Mouse (Mus musculus) frontal cortex, adult (tissue): ENCODE data around the gene Ccdc96.

Experiments used
- ATAC-seq: cut with Nextera tagmentation; 2 replicates; pipeline ENCODE4 v1.9.2; 2017; ENCODE audit warnings: mild to moderate bottlenecking, moderate library complexity, mixed read lengths; ENCODE audit not compliant: low TSS enrichment

Gene Ccdc96

DNA sequence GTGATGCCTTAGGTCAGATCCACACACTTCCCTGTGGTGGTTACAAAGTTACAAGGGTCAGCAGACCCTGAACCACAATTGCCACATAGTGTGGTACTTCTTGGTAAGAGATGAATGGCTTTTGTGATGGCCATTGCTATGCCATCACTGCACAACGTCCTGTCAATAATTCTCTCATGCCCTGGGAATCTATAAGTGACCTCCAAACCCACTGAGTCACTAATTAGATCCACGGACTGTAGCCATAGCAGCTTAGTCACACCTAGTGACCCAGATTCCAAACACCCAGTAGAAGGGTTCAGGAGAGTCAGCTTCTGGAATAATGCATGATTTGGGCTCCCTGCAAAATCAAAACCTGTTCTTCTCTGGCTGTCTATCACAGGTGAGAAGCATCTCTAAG lies 40.8 kb downstream of the Ccdc96 start:
- ATAC-seq: no peak

DNA sequence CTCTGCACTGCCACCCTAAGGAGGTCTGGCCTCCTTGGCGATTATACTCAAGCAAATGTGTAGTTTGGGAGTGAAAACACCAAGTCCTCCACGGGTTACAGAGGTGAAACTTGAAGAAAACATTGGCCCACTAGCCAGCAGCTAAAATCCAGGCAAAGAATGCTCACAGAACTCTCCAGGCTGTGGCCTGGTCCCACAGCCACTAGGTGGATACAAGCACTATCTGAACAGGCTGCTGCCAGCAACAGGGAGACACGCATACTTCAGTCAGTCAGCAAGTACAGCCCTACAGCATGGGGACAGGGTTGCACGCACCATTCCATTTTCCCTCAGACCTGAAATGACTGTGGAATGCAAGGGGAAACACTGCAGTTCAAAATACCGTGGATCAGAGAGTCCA lies 41.9 kb downstream of the Ccdc96 start:
- no peak for ATAC-seq

DNA sequence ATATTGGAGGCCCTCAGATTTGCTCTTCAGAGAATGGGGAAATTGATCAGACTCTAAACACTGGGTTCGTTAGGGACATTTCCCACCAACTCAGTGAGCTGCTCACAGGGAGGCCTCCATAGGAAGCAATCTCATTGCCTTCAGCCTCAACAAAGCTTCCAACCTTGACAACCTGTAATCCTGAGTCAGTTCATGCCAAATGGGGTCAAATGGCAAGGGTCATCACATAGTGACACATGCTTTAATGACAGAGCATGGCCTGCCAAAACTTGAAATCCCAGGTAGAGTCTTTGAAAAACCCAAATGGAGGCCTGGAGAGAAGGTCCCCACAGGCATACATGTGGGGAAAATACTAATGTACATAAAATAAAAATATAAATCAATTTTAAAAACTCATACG lies 42.5 kb downstream of the Ccdc96 start:
- ATAC-seq: no peak

DNA sequence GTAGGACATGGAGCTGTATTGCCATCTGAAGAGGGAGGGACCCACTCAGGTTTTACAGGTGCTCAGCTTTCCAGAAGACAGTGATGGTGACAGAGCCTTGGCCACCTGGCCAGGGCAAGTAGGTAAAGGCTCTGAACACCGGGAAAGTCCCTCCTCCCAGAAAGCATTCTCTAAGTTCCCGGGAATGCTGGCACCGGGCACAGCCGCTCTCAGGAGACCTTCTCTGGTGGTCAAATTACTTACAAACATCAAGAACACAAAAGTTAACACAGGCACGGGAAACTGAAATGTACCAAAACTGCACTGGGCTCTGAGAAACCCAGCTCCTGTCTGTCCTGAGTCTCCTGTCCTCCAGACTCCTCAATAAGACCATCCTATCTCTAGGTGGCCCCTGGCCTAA lies 45.3 kb downstream of the Ccdc96 start:
- no peak; the same call in 1 of the 2 replicates for ATAC-seq

DNA sequence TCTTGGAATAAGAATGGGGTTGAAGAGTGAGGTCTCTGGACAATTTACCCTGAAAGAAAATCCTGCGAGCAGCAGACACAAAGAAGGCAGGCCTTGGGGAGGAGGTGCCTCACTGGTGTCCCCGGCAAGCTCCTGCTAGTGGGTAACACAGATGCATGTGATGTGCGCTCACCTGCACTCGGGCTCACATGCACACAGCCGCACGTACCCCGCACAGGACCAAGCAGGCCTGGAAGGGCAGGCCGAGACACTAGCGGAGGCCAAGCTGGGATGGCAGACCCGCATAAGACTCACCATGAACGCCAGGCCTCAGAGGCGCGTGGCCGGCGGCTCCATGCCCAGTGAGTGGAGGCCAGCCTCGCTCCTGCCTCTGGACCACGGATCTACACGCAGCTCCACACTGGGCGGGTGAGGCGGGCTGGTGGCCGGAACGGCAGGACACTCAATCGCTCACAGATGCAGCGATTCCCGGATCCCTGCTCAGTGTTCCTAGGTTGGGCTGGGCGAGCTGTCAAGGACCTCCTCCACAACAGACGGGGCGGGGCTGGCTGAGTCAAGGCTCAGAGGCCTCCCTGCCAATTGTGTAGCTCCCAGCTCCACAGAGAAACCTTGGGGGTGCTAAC lies 45.9 kb downstream of the Ccdc96 start:
- ATAC-seq: peak; percentile 89

DNA sequence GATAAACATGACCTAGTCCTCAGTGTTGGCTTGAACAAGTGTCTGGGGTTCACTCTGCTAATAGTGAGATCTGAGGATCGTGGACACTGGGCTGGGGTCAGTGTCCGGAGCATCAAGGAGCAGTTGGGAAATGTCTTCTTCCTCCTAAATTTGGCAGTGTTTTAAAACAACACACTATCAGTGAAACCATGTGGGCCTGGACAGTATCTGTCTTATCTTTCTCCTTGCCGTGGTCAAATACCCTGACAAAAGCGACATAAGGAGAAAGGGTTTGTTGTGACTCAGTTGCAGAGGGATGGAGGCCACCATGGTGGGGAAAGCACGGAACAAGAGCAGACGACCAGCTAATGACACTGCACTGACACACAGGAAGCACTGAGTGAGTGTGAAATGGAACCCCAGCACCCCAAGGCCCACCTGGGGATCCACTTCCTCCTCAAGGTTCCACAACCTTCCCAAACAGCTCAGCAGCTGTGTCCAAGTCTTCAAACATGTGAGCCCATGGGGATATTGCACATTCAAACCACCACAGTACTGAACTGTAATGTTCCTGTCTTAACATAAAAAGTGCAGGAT lies 50.2 kb downstream of the Ccdc96 start:
- no peak for ATAC-seq

DNA sequence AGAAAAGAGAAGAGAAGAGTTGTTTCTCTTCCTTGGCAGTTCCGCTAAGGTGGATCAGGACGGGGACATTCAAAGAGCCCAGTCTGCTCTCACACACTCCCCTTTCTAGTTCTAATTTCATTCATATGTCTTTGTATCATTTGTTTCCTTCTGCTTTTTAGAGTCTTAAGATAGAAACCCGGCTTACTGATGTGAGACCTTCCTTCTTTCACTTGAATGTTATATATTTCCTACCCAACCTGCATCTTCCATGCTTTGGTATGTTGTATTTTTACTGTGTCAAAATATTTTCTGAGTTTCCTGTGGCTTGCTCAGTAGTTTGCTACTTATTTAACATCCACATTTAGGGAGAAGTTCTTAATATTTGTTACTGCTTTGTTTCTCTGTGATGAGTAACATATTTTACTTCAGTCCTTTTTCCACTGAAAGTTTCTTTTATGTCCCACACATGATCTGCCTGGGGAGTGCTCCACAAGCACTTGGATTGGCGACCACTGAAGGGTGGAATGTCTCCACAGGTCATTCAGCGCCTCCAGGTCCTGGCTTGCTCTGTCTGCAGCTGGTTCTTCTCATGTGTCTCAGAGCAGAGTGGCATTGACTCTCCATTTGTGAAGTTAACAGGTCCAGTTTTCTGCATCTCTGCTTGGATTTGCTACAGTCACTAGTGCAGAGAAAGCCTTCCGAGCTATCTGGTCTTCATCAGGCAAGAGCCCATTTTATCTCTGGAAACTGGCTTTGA lies 51.2 kb downstream of the Ccdc96 start:
- no peak for ATAC-seq

DNA sequence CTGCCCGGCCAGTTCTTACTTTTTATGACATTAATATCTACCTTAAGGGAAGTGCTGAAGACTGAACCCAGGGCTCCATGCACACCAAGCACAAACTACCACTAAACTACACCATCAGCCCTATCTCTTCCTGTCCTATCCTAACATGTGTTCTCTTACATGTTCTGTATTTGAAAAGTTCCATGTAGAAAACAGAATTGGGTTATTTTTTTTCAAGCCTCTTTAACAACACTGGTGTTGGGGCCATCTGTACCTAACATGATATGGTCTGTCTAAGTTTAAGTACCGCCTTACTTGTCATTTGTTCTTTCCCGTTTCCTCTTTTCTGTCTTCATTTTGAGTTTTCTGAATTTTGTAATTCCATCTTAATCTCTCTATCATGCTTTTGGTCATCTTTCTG lies 52.0 kb downstream of the Ccdc96 start:
- ATAC-seq: no peak
